Mouse (Mus musculus) forebrain, postnatal 0 days (tissue): ENCODE data around the gene Msi2. TPM values are rescaled to one million over a fixed set of nuclear protein-coding genes. Genes with fewer than 3 reads are reported as not detected.

ENCODE experiments used
- ATAC-seq: fragments of 200-750 bp; cut with Nextera tagmentation; 2 replicates; pipeline ENCODE4 v1.8.0; 2017; ENCODE audit warnings: mild to moderate bottlenecking, moderate library complexity
- DNase-seq: peaks from one replicate; pipeline ENCODE4 v3.0.0-alpha.2; 2015
- H3K27ac ChIP-seq: fragments of 300-500 bp; sonication (generic); 2 replicates; pipeline ENCODE4 v1.5.1; 2014; ENCODE audit warnings: low read depth, mild to moderate bottlenecking, antibody characterized with exemption, low read length, moderate library complexity, mixed read lengths
- H3K27me3 ChIP-seq: fragments of 300-500 bp; sonication (generic); 2 replicates; pipeline ENCODE4 v1.6.1; 2014; ENCODE audit warnings: mild to moderate bottlenecking, low read length, mixed read lengths; ENCODE audit not compliant: insufficient read depth
- H3K36me3 ChIP-seq: fragments of 300-500 bp; sonication (generic); 2 replicates; pipeline ENCODE4 v1.6.1; 2014; ENCODE audit warnings: mild to moderate bottlenecking, moderate library complexity; ENCODE audit not compliant: insufficient read depth
- H3K4me1 ChIP-seq: fragments of 300-500 bp; sonication (generic); 2 replicates; pipeline ENCODE4 v1.6.1; 2014; ENCODE audit warnings: antibody characterized with exemption; ENCODE audit not compliant: insufficient read depth
- H3K4me2 ChIP-seq: fragments of 300-500 bp; sonication (generic); 2 replicates; pipeline ENCODE4 v1.6.1; 2014; ENCODE audit warnings: low read depth, mild to moderate bottlenecking, moderate library complexity
- H3K4me3 ChIP-seq: fragments of 300-500 bp; sonication (generic); 2 replicates; pipeline ENCODE4 v1.5.1; 2014; ENCODE audit warnings: low read depth, low read length, mixed read lengths
- H3K9ac ChIP-seq: fragments of 300-500 bp; sonication (generic); 2 replicates; pipeline ENCODE4 v1.6.1; 2014; ENCODE audit warnings: mild to moderate bottlenecking
- H3K9me3 ChIP-seq: fragments of 300-500 bp; sonication (generic); 2 replicates; pipeline ENCODE4 v1.6.1; 2016; ENCODE audit warnings: low read length
- CTCF ChIP-seq: sonication (generic); IDR thresholded peaks from 2 replicates; pipeline ENCODE4 v1.5.1; 2016; ENCODE audit warnings: antibody characterized with exemption, control low read depth, low read depth
- WGBS: fragments of 180-500 bp; shearing (Covaris S2); extraction: QIAGEN DNeasy Blood & Tissue Kit; methylation state at CpG from one replicate; pipeline ENCODE4 v1.1.7; 2014; 5-methylcytosine and 5-hydroxymethylcytosine counted together
- polyA plus RNA-seq: library from polyadenylated mRNA; unstranded; fragments of >200 nt; fragmentation: Nextera tagmentation; extraction: Ambion mirVana; gene quantifications from 2 replicates; pipeline ENCODE4 v1.2.1, GENCODE M21; 2015
- total RNA-seq: library from RNA; depleted of rRNA; stranded (reverse); fragments of >200 nt; gene quantifications from 2 replicates; pipeline ENCODE4 v1.2.3, GENCODE M21; 2014

Msi2 gene
- total and polyA plus RNA-seq, 2 experiments from 2014 or later, result 18.5 to 107 TPM

DNA sequence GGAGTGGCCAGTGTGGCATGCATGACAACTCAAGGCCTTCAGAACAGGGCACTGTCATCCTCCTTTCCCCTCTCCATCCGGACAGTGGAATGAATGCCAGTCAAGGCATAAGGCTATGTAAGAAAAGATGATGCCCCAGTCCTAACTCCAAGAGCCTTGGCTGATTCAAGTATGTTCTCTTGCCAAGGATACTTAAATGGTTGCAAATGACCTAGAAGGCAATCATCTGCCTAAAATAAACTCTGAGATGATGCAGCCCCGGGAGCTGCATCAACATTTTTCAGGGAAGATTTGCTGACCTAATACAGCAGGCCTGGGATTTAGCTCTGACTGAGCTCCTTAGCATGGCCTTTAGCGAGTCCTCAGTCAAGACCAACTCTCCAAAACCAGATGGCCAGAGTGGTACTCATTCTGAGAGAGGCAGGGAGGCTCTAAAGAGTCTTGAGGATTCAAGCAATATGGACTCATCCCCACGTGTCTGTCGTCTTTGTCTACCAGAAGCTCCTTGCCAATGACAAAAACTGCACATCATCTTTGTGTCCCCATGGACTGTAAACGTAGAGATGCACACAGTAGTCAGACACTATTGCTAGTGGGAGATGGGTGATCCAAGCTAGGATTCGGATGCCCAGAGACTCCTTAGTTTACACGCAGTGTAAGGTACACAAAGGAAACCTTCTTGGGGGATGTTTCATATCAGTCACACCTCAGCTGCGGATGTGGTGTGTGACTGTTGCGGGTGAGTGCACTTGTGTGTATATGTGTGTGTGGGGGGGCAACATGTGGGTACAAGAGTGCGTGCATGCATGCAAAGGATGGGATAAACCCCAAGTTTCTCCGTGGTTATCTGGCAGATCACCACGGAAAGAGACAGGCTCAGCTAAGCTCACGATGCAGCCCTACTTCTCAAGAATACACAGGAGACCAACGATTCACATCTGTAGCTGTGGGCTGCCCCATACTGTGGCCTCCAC lies 176.4 kb downstream of the Msi2 start:
- no peak for TF ChIP-seq CTCF
- no peak overlapping the region for H3K4me3 ChIP-seq
- H3K27ac ChIP-seq, result no peak overlapping the region
- no peaks in the 10 kb centered on the region for H3K36me3 ChIP-seq
- ATAC-seq (no peak), DNase-seq (no peak)
- WGBS, result 82% methylated on average over 15 of the region's 15 CpGs
- no peaks in the 10 kb centered on the region for H3K9me3 ChIP-seq
- H3K4me1 ChIP-seq, result 0 out of 2 replicates have a peak, but pooled peaks cover 6% of the 10 kb centered on the region
- no peak overlapping the region for H3K4me2 ChIP-seq
- no peak overlapping the region for H3K9ac ChIP-seq
- no peaks in the 10 kb centered on the region for H3K27me3 ChIP-seq

GRCm38 (mm10) chr11:88539637-88540478 lies 178.5 kb downstream of the Msi2 start:
- H3K4me1 ChIP-seq, result 0 out of 2 replicates have a peak, but pooled peaks cover 6% of the 10 kb centered on the region
- no peak for DNase-seq
- H3K36me3 ChIP-seq, result no peaks in the 10 kb centered on the region
- H3K9me3 ChIP-seq, result no peaks in the 10 kb centered on the region
- no peak overlapping the region for H3K4me2 ChIP-seq
- 40% methylated on average over 8 of the region's 8 CpGs for WGBS
- no peak overlapping the region for H3K4me3 ChIP-seq
- H3K27ac ChIP-seq, result no peak overlapping the region
- peak; percentile 51; the same call in 1 of the 2 replicates for ATAC-seq
- TF ChIP-seq CTCF, result no peak
- H3K9ac ChIP-seq, result no peak overlapping the region
- H3K27me3 ChIP-seq, result no peaks in the 10 kb centered on the region

DNA sequence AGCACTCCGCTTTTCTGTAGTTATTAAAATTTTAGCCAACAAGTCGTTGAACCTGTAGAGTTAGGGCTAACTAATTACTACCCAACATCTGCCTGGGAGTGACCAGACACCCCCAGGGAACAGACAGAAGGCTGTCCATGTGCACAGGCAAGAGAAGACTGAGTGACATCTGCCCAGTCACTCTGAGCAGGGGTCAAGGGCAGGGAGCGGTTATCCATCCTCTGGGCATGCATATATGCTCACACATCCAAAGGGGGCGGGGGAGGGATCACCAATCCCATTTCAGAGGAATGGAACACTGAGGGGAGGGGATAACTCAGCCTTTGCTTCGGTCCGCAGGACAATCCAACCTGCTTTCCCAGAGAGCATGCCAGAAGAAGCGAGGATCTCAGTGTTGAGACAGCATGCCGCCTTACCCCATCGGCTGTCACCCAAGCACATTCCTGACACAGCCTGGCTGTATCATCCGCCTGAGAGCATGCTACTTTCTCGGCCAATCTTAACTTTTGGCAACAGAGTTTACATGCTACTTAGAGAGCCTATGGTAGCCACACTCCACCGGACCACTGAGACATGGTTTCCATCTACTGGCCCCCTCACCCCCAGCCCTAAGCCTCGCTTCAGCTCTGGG lies 179.5 kb downstream of the Msi2 start:
- WGBS, result 65% methylated on average over 13 of the region's 13 CpGs
- Histone ChIP-seq H3K4me3 (no peak overlapping the region), H3K9me3 (no peaks in the 10 kb centered on the region), H3K9ac (no peak overlapping the region), H3K27me3 (no peaks in the 10 kb centered on the region), H3K36me3 (no peaks in the 10 kb centered on the region), H3K27ac (no peak overlapping the region), H3K4me1 (0 out of 2 replicates have a peak, but pooled peaks cover 6% of the 10 kb centered on the region), H3K4me2 (no peak overlapping the region)
- no peak for TF ChIP-seq CTCF
- no peak for ATAC-seq
- no peak for DNase-seq

GRCm38 (mm10) chr11:88537344-88537743 lies 181.0 kb downstream of the Msi2 start:
- TF ChIP-seq CTCF, result no peak
- Histone ChIP-seq H3K27ac (no peak overlapping the region), H3K4me2 (no peak overlapping the region), H3K4me1 (0 out of 2 replicates have a peak, but pooled peaks cover 6% of the 10 kb centered on the region), H3K27me3 (no peaks in the 10 kb centered on the region), H3K36me3 (no peaks in the 10 kb centered on the region), H3K4me3 (no peak overlapping the region), H3K9me3 (no peaks in the 10 kb centered on the region), H3K9ac (no peak overlapping the region)
- DNase-seq, result no peak
- 39% methylated on average over 7 of the region's 7 CpGs for WGBS
- ATAC-seq, result no peak

DNA sequence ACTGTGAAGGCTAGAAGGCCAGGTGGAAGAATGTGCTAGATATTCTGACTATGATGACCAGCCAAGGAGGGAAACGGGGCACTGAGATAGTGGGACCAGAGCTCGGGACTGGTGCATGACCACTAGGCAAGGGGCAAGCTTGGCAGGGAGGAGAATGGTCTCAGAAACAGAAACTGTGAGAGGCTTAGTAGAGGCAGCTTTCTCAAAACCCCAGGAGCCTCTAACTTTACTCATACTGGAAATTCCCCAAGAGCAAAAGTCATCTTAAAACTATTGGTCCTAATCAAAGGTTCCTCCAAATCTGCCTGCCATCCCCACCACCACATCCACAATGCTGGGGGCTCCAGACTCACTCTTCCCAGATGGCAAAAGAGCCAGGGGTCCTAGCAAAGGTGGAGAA lies 181.5 kb downstream of the Msi2 start:
- ATAC-seq (no peak), DNase-seq (no peak)
- Histone ChIP-seq H3K36me3 (no peaks in the 10 kb centered on the region), H3K4me2 (no peak overlapping the region), H3K27me3 (no peaks in the 10 kb centered on the region), H3K9me3 (no peaks in the 10 kb centered on the region), H3K4me3 (no peak overlapping the region), H3K27ac (no peak overlapping the region), H3K4me1 (0 out of 2 replicates have a peak, but pooled peaks cover 3% of the 10 kb centered on the region), H3K9ac (no peak overlapping the region)
- no peak for TF ChIP-seq CTCF
- WGBS, result 100% methylated on average over 2 of the region's 2 CpGs

DNA sequence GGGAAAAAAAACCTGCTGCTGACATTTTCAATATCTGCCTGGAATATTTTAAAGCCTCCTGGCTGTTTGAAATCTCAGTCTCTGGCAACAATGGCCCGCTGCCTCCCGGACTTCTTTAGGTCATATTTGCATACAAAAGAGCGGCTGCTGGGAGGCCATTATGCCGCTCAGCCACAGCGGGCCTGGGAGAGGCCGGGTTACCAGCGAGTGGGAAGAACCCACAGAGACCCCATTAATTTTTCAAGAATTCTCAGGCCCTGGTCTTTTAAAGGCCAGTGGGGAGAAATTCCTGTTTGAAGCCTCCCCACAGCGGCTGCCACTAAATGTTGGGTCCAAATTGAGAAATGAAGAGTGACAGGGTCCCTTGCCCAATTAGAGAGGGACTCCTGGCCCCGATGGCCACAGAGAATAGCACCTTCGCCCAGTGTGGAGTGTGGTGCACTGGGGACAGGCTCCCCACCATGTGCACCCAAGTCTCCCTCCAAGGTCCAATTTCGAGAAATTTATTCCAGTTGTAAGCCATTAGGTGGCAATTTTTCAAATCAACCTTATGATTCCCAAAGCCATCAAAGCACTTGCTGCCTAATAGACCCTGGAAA lies 183.9 kb downstream of the Msi2 start:
- no peak overlapping the region for H3K4me3 ChIP-seq
- no peak overlapping the region for H3K9ac ChIP-seq
- no peaks in the 10 kb centered on the region for H3K36me3 ChIP-seq
- no peaks in the 10 kb centered on the region for H3K27me3 ChIP-seq
- H3K4me2 ChIP-seq, result no peak overlapping the region
- TF ChIP-seq CTCF, result no peak
- WGBS, result 13% methylated on average over 11 of the region's 11 CpGs
- H3K27ac ChIP-seq, result peak overlapping the region; percentile 50; the same call in 1 of the 2 replicates
- no peaks in the 10 kb centered on the region for H3K9me3 ChIP-seq
- DNase-seq, result no peak
- H3K4me1 ChIP-seq, result 0 out of 2 replicates have a peak, but pooled peaks cover 3% of the 10 kb centered on the region
- ATAC-seq, result no peak
